In the genomic region with DNA sequence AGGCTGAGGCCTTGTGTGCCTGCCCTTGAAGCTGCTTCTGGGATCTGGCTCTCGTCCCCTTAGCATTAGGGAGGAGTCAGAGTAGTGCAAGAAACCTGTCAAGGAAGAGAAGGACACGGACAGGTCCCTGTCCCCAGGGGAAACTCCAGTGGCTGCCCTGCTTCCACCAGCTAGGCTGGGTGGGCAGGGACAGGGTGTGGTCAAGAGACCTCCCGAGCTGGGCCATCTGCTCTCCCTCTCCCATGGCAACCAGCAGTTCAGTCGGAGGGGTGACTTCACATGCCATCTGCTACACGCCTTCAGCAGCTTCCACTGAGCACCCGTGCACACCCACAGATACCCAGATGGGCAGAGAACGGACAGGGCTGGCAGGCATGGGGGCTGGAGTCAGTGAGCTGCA, we compare ENCODE assay signal across 8 mouse cellular contexts. TPM values are rescaled to one million over a fixed set of nuclear protein-coding genes. Genes with fewer than 3 reads are reported as not detected.
DNase-seq lines count a peak whose midpoint lies in the region; ATAC-seq and TF ChIP-seq lines count a peak whose summit lies in the region.

No protein-coding gene starts in this region.

- H3K9me3 ChIP-seq in embryonic facial prominence, embryonic 15.5 days (replicated peaks) = no peaks in the 10 kb centered on the region
- no peaks in the 10 kb centered on the region for H3K9me3 ChIP-seq in neural tube, embryonic 12.5 days

- 40% methylated on average over 7 of the region's 7 CpGs for WGBS in embryonic facial prominence, embryonic 15.5 days
- 28% methylated on average over 7 of the region's 7 CpGs for WGBS in neural tube, embryonic 12.5 days

- H3K9ac ChIP-seq in embryonic facial prominence, embryonic 15.5 days = no peak overlapping the region
- H3K9ac ChIP-seq in neural tube, embryonic 12.5 days = no peak overlapping the region

- no peaks in the 10 kb centered on the region for H3K27me3 ChIP-seq in embryonic facial prominence, embryonic 15.5 days
- no peaks in the 10 kb centered on the region for H3K27me3 ChIP-seq in neural tube, embryonic 12.5 days (replicated peaks)

- TF ChIP-seq CTCF in layer of hippocampus, adult 2 months (conservative IDR thresholded peaks at IDR 0.05) = no peak

- H3K36me3 ChIP-seq in embryonic facial prominence, embryonic 15.5 days = no peaks in the 10 kb centered on the region
- no peaks in the 10 kb centered on the region for H3K36me3 ChIP-seq in neural tube, embryonic 12.5 days

- ATAC-seq in embryonic facial prominence, embryonic 15.5 days (ENCODE audit: insufficient number of reproducible peaks, low FRiP score, low TSS enrichment, low read depth) = no peak
- 0 out of 2 replicates have a peak, but pooled peaks have one; percentile 12 for ATAC-seq in neural tube, embryonic 12.5 days (ENCODE audit: low FRiP score, low read depth)

- H3K4me3 ChIP-seq in layer of hippocampus, adult 2 months = peak overlapping the region; percentile 24; the same call in 1 of the 2 replicates
- H3K4me3 ChIP-seq in embryonic facial prominence, embryonic 15.5 days (replicated peaks) = no peak overlapping the region
- H3K4me3 ChIP-seq in neural tube, embryonic 12.5 days = no peak overlapping the region

- peak in 1 of 2 experiments; percentile 57 for DNase-seq in layer of hippocampus, adult 2 months (ENCODE audit: low spot score in 2 of 2)
- no peak for DNase-seq in layer of hippocampus, adult 9-10 months (ENCODE audit: low spot score)
- peak; percentile 78 for DNase-seq in cerebellum, adult 11-12 months
- peak; percentile 7 for DNase-seq in kidney, adult 18-20 months
- DNase-seq in embryo, embryonic 10 days (ENCODE audit: low spot score) = no peak
- DNase-seq in spleen, postnatal 10 days (ENCODE audit: low spot score in 2 of 2) = no peak

- H3K4me2 ChIP-seq in embryonic facial prominence, embryonic 15.5 days (replicated peaks) = no peak overlapping the region
- H3K4me2 ChIP-seq in neural tube, embryonic 12.5 days (replicated peaks) = peak overlapping the region; percentile 27

- peaks cover 82% of the 10 kb centered on the region for H3K4me1 ChIP-seq in embryonic facial prominence, embryonic 15.5 days
- peaks cover 94% of the 10 kb centered on the region for H3K4me1 ChIP-seq in neural tube, embryonic 12.5 days

- H3K27ac ChIP-seq in layer of hippocampus, adult 2 months = peak overlapping the region; percentile 97
- peak overlapping the region; percentile 29; the same call in 1 of the 2 replicates for H3K27ac ChIP-seq in embryonic facial prominence, embryonic 15.5 days (replicated peaks)
- H3K27ac ChIP-seq in neural tube, embryonic 12.5 days = peak overlapping the region; percentile 59

RNA-seq across cellular contexts. Expression of a gene that starts 7.3 kb away (rescaled TPM):
- 10 to 100 TPM; 66.1 to 69.7 TPM for total RNA-seq in layer of hippocampus, adult 2 months (2021)
- 31.9 and 40.2 TPM in 2 replicates for polyA plus RNA-seq in embryonic facial prominence, embryonic 15.5 days (2015; fragmentation: Nextera tagmentation; extraction: Ambion mirVana)
- 55.9 and 61.5 TPM in 2 replicates for polyA plus RNA-seq in neural tube, embryonic 12.5 days (2016; fragmentation: Nextera tagmentation; extraction: Ambion mirVana)

RNA-seq across cellular contexts. Expression of a gene that starts 45.5 kb away (rescaled TPM):
- not detected for total RNA-seq in layer of hippocampus, adult 2 months (2021)
- 0.32 TPM in 1 of 2 replicates, not detected in the other for polyA plus RNA-seq in embryonic facial prominence, embryonic 15.5 days (2015; fragmentation: Nextera tagmentation; extraction: Ambion mirVana)
- polyA plus RNA-seq in neural tube, embryonic 12.5 days (2016; fragmentation: Nextera tagmentation; extraction: Ambion mirVana) = not detected in 2 replicates

Comparison
In these comparisons a context has a peak if more than half of its experiments do, and no peak if none do; other contexts are left out.
1. DNase-seq: peak in cerebellum, adult 11-12 months (single experiment) and kidney, adult 18-20 months (single experiment); none in layer of hippocampus, adult 9-10 months (single experiment), embryo, embryonic 10 days (single experiment) and spleen, postnatal 10 days (0 of 2).
2. H3K27ac ChIP-seq: peak in every context shown above with its lines; median percentile 97 in layer of hippocampus, adult 2 months; 59 in neural tube, embryonic 12.5 days; 29 in embryonic facial prominence, embryonic 15.5 days.